Mouse (Mus musculus) layer of hippocampus, adult 11-12 months (tissue): ENCODE results near the gene Tatdn2.

Experiments
- DNase-seq: peaks from one replicate; pipeline ENCODE4 v3.0.0; 2022; ENCODE audit warnings: low spot score

Gene Tatdn2

GRCm38 (mm10) chr6:113714276-113714675 is 17.4 kb downstream of the Tatdn2 start:
- DNase-seq: no peak

GRCm38 (mm10) chr6:113714797-113715196 is 17.9 kb downstream of the Tatdn2 start:
- no peak for DNase-seq

GRCm38 (mm10) chr6:113717541-113717940 is 20.7 kb downstream of the Tatdn2 start:
- DNase-seq: no peak

GRCm38 (mm10) chr6:113719878-113720277 is 23.0 kb downstream of the Tatdn2 start, which contains the start of gene Ghrl:
TSS of gene Ghrl (minus strand) at chr6:113719880.
- no peak for DNase-seq

- DNase-seq: no peak
Observed at GRCm38 (mm10) chr6:113721061-113721460, 24.2 kb downstream of the Tatdn2 start.

GRCm38 (mm10) chr6:113728181-113728580 is 31.3 kb downstream of the Tatdn2 start:
- no peak for DNase-seq

- no peak for DNase-seq
Observed at GRCm38 (mm10) chr6:113731296-113731695, 34.4 kb downstream of the Tatdn2 start.

- DNase-seq: no peak
Observed at GRCm38 (mm10) chr6:113737318-113738046, 40.6 kb downstream of the Tatdn2 start.

GRCm38 (mm10) chr6:113740236-113741217 is 43.7 kb downstream of the Tatdn2 start, which contains the start of gene Sec13:
TSS of gene Sec13 (minus strand) at chr6:113740743.
- peak; percentile 85 for DNase-seq

GRCm38 (mm10) chr6:113741425-113741824 is 44.6 kb downstream of the Tatdn2 start:
- no peak for DNase-seq

- no peak for DNase-seq
Observed at GRCm38 (mm10) chr6:113742321-113742720, 45.5 kb downstream of the Tatdn2 start.

GRCm38 (mm10) chr6:113743111-113743510 is 46.3 kb downstream of the Tatdn2 start:
- DNase-seq: no peak

GRCm38 (mm10) chr6:113745117-113745516 is 48.3 kb downstream of the Tatdn2 start:
- no peak for DNase-seq

GRCm38 (mm10) chr6:113747284-113747683 is 50.4 kb downstream of the Tatdn2 start:
- DNase-seq: no peak

- DNase-seq: no peak
Observed at GRCm38 (mm10) chr6:113748351-113748750, 51.5 kb downstream of the Tatdn2 start.

- no peak for DNase-seq
Observed at GRCm38 (mm10) chr6:113749119-113749685, 52.4 kb downstream of the Tatdn2 start.
